Mouse (Mus musculus) intestine, embryonic 16.5 days (tissue): ENCODE results near the gene Stra6. TPM values are rescaled to one million over a fixed set of nuclear protein-coding genes. Genes with fewer than 3 reads are reported as not detected.

ENCODE experiments used
- ATAC-seq: fragments of 200-750 bp; cut with Nextera tagmentation; 2 replicates; pipeline ENCODE4 v1.8.0; 2017; ENCODE audit warnings: moderate TSS enrichment, moderate library complexity
- H3K27ac ChIP-seq: fragments of 300-500 bp; sonication (generic); 2 replicates; pipeline ENCODE4 v1.5.1; 2014; ENCODE audit warnings: mild to moderate bottlenecking, low read length
- H3K27me3 ChIP-seq: fragments of 300-500 bp; sonication (generic); replicated peaks from 2 replicates; pipeline ENCODE4 v1.6.1; 2014; ENCODE audit warnings: low read length, control low read depth, mixed read lengths; ENCODE audit not compliant: control insufficient read depth, insufficient read depth
- H3K36me3 ChIP-seq: fragments of 300-500 bp; sonication (generic); 2 replicates; pipeline ENCODE4 v1.6.1; 2014; ENCODE audit warnings: low read length, control low read depth; ENCODE audit not compliant: control insufficient read depth, insufficient read depth
- H3K4me1 ChIP-seq: fragments of 300-500 bp; sonication (generic); 2 replicates; pipeline ENCODE4 v1.6.1; 2014; ENCODE audit warnings: low read length, control low read depth, mixed read lengths; ENCODE audit not compliant: control insufficient read depth, insufficient read depth
- H3K4me2 ChIP-seq: fragments of 300-500 bp; sonication (generic); 2 replicates; pipeline ENCODE4 v1.6.1; 2014; ENCODE audit warnings: low read depth, low read length, control low read depth
- H3K4me3 ChIP-seq: fragments of 300-500 bp; sonication (generic); 2 replicates; pipeline ENCODE4 v1.5.1; 2014; ENCODE audit warnings: mild to moderate bottlenecking, low read length
- H3K9ac ChIP-seq: fragments of 300-500 bp; sonication (generic); 2 replicates; pipeline ENCODE4 v1.6.1; 2014; ENCODE audit warnings: low read depth, low read length
- H3K9me3 ChIP-seq: fragments of 300-500 bp; sonication (generic); 2 replicates; pipeline ENCODE4 v1.6.1; 2016; ENCODE audit warnings: low read length, control low read depth; ENCODE audit not compliant: control insufficient read depth
- WGBS: fragments of 180-500 bp; shearing (Covaris S2); extraction: QIAGEN DNeasy Blood & Tissue Kit; methylation state at CpG from one replicate; pipeline ENCODE4 v1.1.7; 2014; 5-methylcytosine and 5-hydroxymethylcytosine counted together
- polyA plus RNA-seq: library from polyadenylated mRNA; unstranded; fragments of >200 nt; fragmentation: Nextera tagmentation; extraction: Ambion mirVana; gene quantifications from 2 replicates; pipeline ENCODE4 v1.2.1, GENCODE M21; 2015

The Stra6 gene
- polyA plus RNA-seq, 1 experiment from 2014 or later: 2.6 TPM

DNA sequence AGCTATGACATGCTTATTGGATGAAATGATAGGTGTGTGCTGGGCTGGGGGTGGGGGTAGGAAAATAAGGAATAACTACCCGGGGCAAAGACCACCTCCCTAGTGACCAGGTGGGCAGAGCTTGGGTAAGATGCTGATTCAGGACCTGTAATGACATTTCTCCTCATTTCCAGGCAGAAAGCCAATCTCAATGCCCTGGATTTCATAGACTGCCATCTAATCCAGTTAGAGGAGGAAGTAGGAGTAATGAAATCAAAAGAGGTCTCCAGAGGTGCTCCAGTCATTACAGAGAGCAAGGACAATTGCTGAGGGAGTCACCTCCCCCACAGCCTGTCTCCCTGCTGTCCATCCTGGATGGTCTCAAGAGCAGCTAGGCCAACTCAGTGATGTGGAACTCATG, 3.7 kb upstream of the Stra6 start:
- H3K4me1 ChIP-seq: no peaks in the 10 kb centered on the region
- 59% methylated on average over 1 of the region's 1 CpGs for WGBS
- no peak overlapping the region for H3K9ac ChIP-seq
- no peak overlapping the region for H3K27ac ChIP-seq
- no peaks in the 10 kb centered on the region for H3K27me3 ChIP-seq
- H3K36me3 ChIP-seq: no peaks in the 10 kb centered on the region
- no peak for ATAC-seq
- H3K4me2 ChIP-seq: no peak overlapping the region
- H3K4me3 ChIP-seq: no peak overlapping the region
- no peaks in the 10 kb centered on the region for H3K9me3 ChIP-seq

DNA sequence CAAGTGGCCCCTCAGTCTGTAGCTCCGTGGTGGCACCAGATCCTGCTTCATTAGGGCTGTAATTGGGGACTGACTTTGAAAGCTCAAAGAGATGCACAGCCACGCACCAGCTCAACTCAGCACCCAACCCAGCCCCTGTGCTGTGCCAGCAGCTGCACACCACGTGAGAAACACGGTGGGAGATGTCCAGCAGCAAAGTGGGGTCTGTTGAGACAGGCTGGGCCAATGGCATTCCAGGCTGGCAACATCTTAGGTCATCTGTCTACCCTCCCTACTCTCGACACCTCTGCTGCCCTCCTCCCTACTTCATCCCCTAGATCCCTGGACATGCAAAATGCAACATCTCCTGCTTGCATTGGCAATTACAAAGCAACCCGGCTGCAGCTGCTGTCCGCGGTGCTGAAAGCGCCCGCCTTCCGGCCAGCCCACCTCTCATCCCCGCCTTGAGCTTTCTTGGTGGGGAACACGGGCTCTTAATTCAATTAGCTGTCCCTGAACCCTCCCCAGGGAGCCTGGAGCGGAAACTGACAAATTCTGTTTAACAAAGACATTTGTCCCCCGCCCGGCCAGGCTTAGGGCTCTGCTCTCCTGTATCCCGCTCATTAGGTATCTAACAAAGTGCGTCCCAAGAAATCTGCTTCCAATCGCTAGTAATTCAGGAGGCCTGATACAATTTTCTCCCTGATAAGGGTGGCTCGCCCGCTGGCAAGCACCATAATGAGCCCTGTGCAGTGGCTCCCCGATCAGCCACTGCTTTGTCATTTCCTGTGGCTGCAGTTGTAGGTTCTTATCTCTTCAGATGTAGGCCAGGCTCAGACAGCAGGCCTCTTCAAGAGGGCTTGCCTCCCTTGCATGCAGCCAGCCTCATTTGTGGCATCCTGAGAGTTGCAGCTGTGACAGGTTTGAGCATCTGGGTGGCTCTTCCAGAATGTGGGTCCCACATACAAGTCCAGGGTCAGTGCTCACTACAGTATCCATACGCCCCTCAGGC, 2.6 kb upstream of the Stra6 start:
- Histone ChIP-seq H3K36me3 (no peaks in the 10 kb centered on the region), H3K27me3 (no peaks in the 10 kb centered on the region), H3K4me1 (no peaks in the 10 kb centered on the region), H3K4me3 (no peak overlapping the region), H3K27ac (no peak overlapping the region), H3K9me3 (no peaks in the 10 kb centered on the region), H3K9ac (no peak overlapping the region), H3K4me2 (no peak overlapping the region)
- 0 out of 2 replicates have a peak, but pooled peaks have one; percentile 23 for ATAC-seq
- 10% methylated on average over 23 of the region's 23 CpGs for WGBS

DNA sequence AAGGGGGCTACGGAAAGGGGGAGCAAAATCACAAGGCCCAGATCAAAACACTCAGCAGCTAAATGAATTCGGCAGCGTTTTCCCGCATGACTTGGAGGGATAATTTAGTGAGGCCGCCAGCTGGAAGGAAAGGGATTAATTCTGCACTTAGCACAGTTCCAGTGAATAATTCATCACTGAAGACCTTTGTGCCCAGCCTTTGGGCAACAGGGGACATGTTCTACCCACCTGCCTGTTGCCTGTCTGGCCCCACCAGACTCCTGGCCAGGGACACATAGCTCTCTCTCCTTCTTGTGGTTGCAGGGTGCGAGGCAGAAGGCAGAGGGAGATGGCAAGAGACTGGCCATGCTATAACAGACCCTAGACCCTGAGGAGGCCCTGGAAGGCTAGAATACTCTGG, 1.9 kb downstream of the Stra6 start:
- Histone ChIP-seq H3K4me3 (no peak overlapping the region), H3K4me1 (no peaks in the 10 kb centered on the region; the same call in 1 of the 2 replicates), H3K27me3 (no peaks in the 10 kb centered on the region), H3K36me3 (no peaks in the 10 kb centered on the region), H3K9ac (no peak overlapping the region), H3K4me2 (no peak overlapping the region), H3K9me3 (no peaks in the 10 kb centered on the region), H3K27ac (no peak overlapping the region)
- WGBS: 58% methylated on average over 6 of the region's 6 CpGs
- ATAC-seq: no peak

DNA sequence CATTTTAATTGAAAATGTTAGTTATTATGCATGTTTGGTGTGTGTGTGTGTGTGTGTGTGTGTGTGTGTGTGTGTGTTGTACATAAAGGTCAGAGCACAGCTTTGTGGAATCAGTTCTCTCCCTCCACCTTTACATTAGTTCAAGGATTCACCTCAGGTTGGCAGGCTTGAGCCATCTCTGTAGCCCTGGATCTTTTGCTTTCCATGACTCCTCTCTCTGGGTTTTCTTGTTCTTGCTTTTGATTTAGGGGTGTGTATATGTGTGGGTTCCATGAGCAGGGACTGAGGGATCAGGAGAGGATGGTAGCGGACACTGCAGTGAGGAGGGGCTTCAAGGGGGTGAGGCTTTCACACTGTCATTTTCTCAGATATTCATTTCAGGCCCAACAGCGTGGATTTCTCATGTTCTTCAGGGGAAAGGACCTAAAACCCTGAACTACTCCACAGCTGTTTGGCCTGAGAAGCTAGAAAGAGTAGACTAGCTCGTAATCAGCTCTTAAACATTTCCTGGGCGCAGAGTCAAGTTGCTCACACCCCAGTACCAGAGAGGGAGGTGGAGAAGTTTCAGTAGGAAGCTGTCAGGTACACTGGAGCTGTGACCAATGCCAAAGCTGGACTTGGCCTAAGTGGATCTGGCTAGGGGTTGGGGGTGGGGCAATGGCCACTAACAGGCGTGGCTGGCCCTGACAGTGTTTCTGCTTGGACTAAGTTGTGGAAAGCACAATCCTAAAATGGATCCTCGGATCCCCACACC, 2.6 kb downstream of the Stra6 start:
- H3K4me1 ChIP-seq: no peaks in the 10 kb centered on the region; the same call in 1 of the 2 replicates
- ATAC-seq: no peak
- H3K4me3 ChIP-seq: no peak overlapping the region
- H3K36me3 ChIP-seq: no peaks in the 10 kb centered on the region
- H3K9ac ChIP-seq: no peak overlapping the region
- no peaks in the 10 kb centered on the region for H3K27me3 ChIP-seq
- H3K4me2 ChIP-seq: no peak overlapping the region
- H3K9me3 ChIP-seq: no peaks in the 10 kb centered on the region
- 74% methylated on average over 6 of the region's 6 CpGs for WGBS
- no peak overlapping the region for H3K27ac ChIP-seq

DNA sequence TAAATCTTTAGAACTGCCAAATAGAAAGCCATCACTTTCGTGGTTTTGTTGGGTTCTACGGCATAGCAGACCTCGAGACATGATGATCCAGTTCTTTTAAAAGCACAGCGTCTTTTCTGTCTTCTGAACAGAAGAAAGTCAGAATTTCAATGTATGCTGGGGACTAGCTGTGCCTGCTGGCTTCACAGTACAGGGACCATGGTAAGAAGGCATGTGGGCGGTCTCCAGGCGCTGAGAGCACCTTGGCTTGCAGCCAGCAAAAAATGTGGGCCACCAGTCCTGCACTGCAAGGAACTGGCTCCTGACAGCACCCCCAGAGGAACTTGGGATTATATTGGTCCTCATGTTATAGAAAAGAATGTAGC, 3.1 kb downstream of the Stra6 start:
- Histone ChIP-seq H3K4me2 (no peak overlapping the region), H3K27me3 (no peaks in the 10 kb centered on the region), H3K9me3 (no peaks in the 10 kb centered on the region), H3K4me1 (no peaks in the 10 kb centered on the region; the same call in 1 of the 2 replicates), H3K9ac (no peak overlapping the region), H3K4me3 (no peak overlapping the region), H3K36me3 (no peaks in the 10 kb centered on the region), H3K27ac (no peak overlapping the region)
- 70% methylated on average over 6 of the region's 6 CpGs for WGBS
- ATAC-seq: no peak

DNA sequence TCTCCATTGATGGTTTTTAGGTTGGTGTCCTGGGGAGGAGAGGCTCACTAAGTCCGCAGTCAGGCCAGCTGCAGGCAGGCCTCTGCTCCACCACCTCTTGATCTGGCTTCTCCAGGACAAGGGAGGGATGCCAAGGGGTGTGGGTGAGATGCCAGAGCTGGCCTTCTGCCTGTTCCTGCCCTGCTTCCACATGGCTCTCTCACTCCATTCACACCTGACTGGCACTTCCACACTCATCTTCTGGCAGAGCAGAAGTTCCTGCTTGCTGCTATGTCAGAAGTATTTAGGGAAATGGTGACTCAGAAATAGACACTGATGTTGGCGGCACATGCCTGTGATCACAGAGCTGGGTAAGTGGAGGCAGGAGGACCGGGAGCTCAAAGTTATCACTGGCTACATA, 4.0 kb downstream of the Stra6 start:
- no peak for ATAC-seq
- Histone ChIP-seq H3K27ac (no peak overlapping the region), H3K4me2 (no peak overlapping the region), H3K4me1 (no peaks in the 10 kb centered on the region; the same call in 1 of the 2 replicates), H3K36me3 (no peaks in the 10 kb centered on the region), H3K9me3 (no peaks in the 10 kb centered on the region), H3K27me3 (no peaks in the 10 kb centered on the region), H3K9ac (no peak overlapping the region), H3K4me3 (no peak overlapping the region)
- 88% methylated on average over 3 of the region's 3 CpGs for WGBS

DNA sequence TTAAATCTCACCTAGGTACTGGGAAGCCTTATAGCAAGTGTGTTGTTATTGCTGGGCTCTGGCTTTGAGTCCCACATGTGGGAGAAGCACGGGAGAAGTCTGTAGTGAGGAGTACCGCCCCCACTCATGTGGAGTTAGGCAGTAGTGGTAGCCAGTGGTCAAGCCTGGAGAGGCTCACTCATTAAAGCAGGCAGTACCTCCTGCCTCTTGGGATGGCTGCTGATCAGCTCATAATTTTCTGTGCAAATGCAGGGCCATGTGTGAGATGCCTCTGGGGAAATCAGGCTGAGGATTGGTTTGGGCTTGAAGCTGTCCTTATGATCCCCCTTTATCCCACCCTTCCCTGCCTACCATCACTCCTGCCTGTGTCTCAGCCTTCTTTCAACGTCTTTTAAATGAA, 11.0 kb downstream of the Stra6 start:
- H3K9me3 ChIP-seq: no peaks in the 10 kb centered on the region
- 52% methylated on average over 3 of the region's 3 CpGs for WGBS

DNA sequence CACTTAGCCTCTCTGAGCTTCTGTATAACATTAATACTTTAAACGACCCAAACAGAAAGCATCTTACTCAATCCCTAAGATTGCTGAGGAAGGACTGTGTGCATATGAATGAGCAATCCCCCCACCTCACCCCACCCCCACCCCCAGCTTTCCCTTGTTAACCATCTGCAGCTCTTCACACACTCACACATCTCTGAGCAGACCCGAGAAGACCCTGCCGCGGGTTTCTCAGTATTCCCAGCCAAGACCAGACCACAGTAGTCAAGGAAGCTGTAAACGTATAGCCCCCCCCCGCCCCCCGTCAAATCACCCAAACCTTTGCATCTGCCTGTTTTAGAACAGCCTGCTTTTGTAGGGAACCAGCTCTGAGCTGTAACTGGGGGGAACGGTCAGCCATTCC, 21.0 kb downstream of the Stra6 start:
- H3K27ac ChIP-seq: no peak overlapping the region
- H3K27me3 ChIP-seq: no peaks in the 10 kb centered on the region
- H3K4me1 ChIP-seq: peaks cover 4% of the 10 kb centered on the region; the same call in 1 of the 2 replicates
- no peak for ATAC-seq
- no peaks in the 10 kb centered on the region for H3K9me3 ChIP-seq
- H3K4me3 ChIP-seq: no peak overlapping the region
- H3K36me3 ChIP-seq: no peaks in the 10 kb centered on the region
- WGBS: 26% methylated on average over 8 of the region's 8 CpGs
- no peak overlapping the region for H3K9ac ChIP-seq
- H3K4me2 ChIP-seq: no peak overlapping the region

More for the DNA sequence above, 11.0 kb downstream of the Stra6 start:
- ATAC-seq: no peak
- H3K27ac ChIP-seq: no peak overlapping the region
- H3K27me3 ChIP-seq: no peaks in the 10 kb centered on the region
- no peak overlapping the region for H3K4me3 ChIP-seq
- no peak overlapping the region for H3K4me2 ChIP-seq
- no peak overlapping the region for H3K9ac ChIP-seq
- H3K36me3 ChIP-seq: no peaks in the 10 kb centered on the region
- H3K4me1 ChIP-seq: no peaks in the 10 kb centered on the region

DNA sequence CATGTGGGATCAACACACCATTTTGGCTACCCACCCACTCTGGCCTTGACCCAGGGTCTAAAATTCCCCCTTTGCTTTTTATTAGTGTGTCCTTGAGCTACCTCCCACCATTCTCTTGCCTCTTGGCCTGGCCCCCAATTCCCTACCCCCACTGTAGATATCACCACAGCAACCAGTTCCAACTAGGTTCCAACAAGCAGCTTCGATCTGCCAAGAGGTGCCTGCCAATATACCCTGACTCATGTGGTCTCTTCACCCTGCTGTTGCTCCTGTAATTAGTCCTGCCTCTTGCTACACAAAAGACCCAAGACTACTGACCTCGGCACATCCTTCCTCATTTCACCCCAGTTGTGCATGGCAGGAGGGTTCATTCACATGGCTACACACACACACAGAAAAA, 21.5 kb downstream of the Stra6 start:
- no peaks in the 10 kb centered on the region for H3K9me3 ChIP-seq
- H3K4me3 ChIP-seq: no peak overlapping the region
- no peak overlapping the region for H3K9ac ChIP-seq
- no peaks in the 10 kb centered on the region for H3K36me3 ChIP-seq
- no peaks in the 10 kb centered on the region for H3K27me3 ChIP-seq
- no peak overlapping the region for H3K4me2 ChIP-seq
- H3K4me1 ChIP-seq: peaks cover 4% of the 10 kb centered on the region; the same call in 1 of the 2 replicates
- ATAC-seq: no peak
- no peak overlapping the region for H3K27ac ChIP-seq
- WGBS: 34% methylated on average over 2 of the region's 2 CpGs
